Mouse (Mus musculus) testis, postnatal 14 days (tissue): ENCODE measurements at regions not wholly inside any gene's neighbourhood (a gene's known extent, or its start where the extent isn't known, plus 50 kb on each side); places are given as distances from the start of the nearest gene placed in this dataset.

Source experiments
- DNase-seq: peaks from one replicate; pipeline ENCODE4 v3.0.0; 2021; ENCODE audit warnings: low spot score

DNA sequence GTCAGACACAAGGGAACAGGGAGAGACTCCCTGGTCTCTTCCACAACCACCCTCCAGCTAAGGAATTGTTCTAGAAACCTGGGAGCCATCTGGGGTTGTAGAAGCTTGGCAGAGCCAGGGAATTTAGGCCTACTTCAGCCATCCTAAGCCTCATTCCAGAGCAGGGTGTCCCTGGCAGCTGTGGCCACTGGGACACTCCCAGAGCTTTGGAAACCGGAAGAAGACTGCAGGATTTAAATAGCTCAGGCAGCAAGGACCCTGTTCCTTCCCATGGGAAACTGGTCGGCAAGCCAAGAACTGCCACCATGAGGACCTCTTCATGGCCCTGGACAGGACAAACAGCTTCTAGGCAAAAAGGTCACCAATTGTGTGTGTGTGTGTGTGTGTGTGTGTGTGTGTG lies 239.9 kb downstream of the Bcor start:
- DNase-seq: no peak

DNA sequence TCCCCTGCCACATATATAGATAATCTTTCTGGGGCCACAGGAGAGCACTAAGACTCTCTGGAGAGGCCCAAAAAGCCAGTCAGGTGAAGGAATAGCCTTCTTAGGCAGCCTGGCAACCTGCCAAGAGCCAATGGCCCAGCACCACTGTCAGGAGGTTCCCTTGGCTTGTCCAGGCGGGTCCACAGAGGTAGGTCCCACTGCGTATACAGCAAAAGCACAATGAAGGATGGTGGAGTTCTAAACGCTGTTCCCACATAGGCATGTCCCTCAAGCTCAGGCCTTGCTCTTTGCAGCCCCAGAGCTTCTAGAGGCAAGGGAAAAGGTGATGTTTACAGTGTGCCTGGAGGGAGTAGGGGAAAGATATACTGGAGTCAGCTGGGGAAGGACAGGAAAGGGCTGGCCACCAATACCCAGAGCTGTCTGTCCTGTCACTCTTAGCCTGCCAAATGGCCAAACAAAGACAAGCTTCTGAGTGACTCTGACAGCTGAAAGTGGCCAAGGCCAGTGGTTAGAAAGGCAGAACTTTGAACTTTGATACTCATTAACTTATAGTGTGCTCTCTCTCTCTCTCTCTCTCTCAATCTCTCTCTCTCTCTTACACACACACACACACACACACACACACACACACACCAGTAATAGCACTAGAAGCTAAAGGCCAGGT lies 235.4 kb downstream of the Bcor start:
- DNase-seq: no peak

DNA sequence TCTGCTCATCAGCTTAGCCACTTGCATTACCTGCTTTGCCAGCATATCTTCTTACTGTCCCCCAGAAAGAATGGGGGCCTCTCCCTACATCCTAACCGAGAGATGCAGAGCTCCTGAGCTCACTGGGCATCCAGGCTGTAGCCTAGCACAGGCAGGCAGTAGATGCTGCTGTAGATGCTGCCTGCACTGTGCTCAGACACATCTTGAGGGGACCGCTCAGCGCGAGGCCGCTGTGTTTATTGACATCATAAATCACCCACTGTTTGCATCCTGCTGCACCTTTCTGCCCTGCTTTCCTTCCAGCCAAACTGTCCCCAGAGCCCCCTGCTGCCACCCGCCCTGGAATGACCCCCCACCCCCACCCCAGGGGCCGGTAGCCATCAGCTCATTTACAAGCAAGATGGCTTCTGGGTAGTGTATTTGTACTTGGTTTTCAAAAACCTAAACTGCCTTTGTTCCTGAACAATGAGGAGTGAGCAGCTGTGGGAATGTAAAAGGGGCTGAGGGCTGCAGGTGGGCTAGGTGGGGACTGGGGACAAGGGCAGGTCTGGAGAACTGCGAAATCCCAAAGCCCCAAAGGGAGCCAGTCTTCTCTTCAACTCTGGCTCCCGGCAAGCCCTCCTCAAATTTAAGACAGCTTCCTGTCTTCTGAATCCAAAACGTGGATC lies 233.2 kb downstream of the Bcor start:
- no peak for DNase-seq

DNA sequence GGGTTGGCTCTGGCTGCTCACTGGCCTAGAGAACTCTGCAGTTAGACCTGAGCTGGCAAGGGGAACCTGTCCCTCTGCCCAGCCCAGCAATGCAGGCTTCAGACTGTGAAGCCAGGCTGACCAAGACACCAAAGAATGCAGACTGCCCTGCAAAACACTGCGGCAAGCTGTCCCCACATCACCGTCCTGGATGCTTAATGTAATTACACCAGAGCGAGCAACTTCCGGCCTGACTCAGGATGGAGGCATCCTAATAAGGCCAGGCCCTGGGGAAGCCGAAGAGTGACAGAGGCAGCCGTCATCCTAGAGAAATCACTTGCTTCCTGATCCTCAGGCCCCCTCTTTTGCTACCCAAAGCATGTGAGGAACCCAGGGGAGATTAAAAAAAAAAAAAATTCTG lies 230.7 kb downstream of the Bcor start:
- no peak for DNase-seq

DNA sequence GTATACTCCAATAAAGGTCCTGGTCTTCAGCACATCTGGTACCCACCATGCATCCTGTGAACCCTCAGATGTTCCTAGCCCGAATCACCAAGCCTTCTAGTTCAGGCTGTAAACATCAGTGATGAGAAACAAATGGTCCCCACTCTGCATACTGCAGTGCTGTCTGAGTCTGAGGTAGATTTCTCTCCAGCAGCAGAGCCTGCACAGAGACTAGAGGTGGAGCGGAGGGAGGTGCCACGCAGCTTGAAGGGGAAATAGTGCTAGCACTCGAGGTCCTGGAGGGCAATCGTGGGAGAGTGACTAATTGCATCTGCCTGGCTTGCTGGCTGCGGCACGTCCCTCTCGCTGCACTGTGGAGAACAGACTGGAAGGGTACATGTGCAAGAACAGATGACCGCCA lies 228.7 kb downstream of the Bcor start:
- no peak for DNase-seq

DNA sequence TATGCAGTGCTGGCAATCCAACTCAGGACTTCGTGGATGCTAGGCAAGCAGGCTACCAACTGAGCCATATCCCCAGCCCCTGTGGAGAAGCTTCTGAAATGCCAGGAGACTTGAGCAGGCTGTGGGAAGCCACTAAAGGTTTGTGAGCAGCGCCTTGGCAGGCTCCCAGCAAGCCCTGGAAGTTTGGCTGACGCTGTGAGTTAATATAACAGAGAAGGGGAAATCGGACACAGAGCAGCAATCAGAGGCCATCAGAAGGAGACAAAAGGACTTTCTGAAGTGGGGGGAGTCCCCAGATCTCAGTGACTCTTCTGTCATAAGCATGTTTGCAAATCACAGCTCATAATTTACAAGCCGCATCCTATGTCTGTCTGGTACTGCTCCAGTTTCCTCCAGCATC lies 224.8 kb downstream of the Bcor start:
- no peak for DNase-seq

DNA sequence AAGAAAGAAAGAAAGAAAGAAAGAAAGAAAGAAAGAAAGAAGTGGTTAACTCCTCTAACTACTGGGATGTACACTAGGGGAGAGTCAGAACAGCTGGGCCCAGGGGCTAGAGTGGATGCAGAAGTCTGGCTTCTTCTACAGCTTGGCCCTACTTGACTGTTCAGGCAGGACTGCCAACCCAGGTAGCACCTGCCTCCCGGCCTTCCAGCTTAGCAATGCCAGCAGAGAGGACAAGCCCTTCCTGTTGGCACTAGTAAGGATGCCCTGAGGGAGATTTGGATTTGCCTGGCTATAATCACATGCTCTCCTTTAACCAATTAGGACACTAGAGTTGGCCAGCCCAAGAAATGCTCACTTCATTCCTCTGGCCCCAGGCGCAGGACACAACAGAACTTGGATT lies 219.9 kb downstream of the Bcor start:
- DNase-seq: peak; percentile 3

DNA sequence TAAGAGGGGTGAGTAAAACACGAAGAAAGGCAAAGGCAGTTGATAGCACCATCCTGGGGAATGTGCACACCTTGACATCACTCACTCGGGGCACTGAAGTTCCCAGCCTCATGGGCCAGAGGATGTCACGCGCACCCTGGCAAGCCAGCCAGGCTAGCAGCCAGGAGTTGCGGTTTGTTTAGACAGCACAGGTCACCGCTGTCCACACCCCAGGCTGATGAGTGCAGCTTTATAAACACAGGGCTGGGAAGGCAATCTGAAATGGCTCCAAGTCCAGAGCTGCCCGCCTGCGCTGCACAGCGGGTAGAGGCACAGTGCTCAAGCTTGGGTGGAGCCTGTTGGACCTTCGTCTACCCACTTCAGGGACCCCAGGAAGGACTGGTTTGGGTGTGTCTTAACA lies 216.8 kb downstream of the Bcor start:
- no peak for DNase-seq

DNA sequence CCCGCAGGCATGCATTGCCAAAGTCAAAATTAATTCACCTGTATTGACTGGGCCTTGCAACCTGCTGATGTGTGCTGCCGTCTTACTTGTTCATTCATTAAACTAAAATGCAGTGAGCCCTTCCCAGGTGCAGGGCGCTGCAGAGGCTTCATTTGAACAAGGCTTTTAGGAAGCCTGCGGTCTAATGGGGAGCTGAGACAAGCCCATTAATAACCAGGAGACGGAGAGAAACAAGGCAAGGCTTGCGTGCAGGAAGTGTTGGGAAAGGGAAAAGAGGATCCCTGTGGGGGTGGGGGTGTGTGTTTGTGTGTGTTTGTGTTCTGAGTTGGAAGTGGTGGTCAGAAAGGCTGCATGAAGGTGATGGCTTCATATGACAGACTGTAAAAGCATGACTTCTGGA lies 215.6 kb downstream of the Bcor start:
- no peak for DNase-seq

DNA sequence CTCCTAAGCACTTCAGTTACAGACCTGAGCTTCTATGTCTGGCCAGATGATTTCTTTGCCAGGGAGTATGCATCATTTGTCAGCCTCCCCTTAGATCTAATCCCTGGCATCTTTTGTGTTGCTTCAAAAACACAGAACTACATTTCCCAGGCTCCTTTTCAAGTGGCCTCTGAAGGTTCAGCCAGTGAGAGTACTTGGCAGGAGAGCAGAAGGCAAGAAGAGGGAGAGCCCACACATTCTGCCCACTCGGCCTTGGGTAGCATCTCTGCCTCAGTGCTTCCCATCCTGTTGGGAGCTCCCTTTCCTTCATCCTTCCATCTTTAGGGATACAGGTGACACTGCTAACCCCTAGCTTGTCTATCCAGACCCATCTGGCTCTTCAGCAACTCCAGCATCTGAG lies 214.9 kb downstream of the Bcor start:
- DNase-seq: no peak

DNA sequence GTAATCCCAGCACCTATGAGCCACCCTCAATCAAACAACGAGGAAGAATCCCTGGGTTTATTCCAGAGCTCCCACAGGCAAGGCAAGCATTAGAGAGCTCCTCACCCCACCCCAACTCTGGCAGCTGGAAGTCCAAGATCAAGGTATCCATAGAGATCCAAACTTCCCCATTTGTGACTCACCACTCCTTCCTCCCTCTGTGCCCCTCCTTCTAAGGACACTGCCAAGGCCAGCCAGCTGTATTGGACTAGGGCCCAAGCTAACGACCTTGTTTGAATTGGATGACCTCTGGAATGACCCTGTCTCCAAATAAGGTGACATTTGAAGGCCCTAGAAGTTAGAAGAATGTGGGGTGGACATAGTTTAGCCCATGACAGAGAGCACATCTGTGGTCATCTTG lies 208.0 kb downstream of the Bcor start:
- no peak for DNase-seq

DNA sequence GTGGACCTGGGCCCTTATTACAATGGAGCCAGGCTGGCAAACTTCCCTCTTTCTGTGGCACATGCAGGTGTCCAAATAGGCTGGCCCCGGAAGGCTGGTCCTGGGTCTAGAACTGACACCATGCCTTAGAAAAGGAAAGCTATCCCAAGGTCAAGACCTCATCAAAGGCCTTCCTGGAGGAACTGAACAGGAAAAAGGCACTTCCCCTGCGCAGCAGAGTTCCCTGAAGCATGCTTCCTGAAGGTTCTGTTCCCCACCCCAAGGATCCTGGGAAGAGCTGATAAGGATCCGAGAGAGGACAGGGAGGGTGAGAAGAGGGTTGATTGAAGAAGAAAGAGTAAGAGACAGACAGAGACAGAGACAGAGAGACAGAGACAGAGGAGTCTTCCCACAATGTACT lies 204.0 kb downstream of the Bcor start:
- DNase-seq: no peak

DNA sequence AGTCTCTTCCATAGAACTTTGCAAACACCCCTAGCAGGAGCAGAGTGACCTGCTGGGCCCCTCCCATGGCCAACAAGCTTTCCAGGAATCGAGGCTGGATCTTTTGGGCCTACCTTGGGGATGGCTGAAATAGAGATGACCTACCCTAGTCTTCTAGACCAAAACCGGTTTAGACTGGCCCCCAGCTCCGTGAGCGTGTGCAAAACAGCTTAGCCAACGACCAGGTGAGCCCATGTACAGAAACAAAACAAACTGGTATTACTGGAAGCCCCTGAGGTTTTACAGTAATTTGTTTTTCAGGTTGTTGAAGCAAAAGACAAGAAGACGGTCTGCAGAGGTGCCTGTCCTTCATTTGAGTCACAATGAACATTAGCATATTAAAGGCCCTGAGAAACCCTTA lies 203.1 kb downstream of the Bcor start:
- no peak for DNase-seq

DNA sequence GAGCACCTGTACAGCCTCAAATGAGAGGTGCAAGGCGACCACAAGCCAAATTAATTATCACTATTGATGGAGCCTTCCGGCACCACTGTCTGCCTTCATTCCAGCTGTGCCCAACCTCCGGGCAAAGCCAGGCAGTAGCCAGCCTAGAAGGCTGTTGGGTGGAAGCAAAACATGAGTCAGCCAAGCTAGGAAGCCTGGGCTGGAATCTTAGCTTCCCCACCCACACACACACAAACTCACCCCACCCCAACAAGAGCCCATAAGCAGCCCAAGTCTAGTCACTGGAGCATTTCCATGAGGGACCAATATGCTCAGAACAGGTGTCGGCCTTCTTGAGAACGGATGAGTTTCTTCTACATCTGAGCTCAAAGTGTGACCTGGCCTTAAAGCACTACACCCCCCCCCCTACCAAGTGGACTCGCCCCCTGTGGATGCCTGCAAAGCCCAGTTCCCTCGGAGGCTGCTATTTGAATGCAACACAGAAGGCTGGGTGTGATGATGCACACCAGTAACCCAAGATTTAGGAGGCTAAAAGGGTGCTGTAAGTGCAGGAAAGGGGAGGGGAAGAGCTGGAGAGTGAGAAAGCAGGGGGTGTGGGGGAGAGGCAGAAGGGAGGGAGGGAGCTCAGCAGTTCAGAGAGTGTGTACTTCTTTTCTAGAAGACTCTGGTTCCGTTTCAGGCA lies 200.1 kb downstream of the Bcor start:
- DNase-seq: no peak

DNA sequence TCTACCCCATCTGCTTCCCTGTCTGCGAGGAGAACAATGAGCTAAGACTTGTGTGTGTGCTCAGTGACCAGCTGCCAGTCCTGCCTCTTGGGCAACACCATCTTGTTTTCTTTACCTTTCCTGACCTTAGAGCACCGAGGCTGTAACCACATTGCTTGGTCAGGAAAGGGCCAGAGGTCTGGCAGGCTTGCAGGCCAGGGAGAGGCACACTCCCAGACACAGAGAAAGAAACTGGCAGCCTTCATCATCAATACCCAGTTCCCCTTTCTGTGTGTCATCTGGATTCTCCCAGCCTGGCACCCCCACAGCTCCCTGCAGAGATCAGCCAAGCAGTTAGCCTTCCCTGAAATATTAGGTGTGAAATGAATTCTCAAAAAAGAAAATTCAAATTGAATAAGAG lies 198.8 kb downstream of the Bcor start:
- no peak for DNase-seq

DNA sequence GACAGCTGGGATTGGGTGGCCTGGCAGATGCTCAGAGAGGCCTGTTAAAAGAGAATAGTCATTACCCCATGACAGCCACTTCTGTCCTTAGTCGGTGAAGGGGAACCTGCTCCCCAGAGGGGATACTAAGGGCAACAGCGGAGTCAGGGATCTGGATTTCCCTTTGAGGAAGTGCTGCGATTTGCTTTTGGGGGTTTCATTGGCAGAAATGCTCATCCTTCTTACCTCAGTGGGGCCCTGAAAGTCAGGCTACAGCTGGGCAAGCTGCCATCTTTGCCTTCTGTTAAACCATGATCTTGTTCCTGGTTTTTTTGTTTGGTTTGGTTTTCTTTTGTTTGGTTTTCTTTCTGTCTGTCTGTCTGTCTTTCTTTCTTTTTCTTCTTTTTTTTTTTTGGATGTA lies 195.7 kb downstream of the Bcor start:
- no peak for DNase-seq

DNA sequence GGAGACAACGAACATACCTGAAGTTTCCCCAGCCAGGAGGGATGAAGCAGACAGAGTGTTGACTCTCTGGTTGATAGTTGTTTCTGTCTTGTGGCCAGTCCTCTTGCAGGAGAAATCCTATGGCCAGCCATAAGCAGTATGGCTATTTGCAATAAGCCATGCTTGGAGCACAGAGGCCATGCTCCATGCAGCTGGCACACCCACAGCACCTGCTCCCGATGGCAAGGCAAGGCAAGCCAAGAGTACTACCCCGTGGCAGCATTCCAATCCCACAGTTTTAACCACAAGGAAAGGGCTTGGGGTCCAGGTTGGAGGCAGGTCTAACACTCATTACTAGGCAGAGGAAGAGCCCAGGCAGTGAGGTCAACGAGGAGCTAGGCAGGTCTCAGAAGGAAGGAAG lies 181.5 kb downstream of the Bcor start:
- no peak for DNase-seq

DNA sequence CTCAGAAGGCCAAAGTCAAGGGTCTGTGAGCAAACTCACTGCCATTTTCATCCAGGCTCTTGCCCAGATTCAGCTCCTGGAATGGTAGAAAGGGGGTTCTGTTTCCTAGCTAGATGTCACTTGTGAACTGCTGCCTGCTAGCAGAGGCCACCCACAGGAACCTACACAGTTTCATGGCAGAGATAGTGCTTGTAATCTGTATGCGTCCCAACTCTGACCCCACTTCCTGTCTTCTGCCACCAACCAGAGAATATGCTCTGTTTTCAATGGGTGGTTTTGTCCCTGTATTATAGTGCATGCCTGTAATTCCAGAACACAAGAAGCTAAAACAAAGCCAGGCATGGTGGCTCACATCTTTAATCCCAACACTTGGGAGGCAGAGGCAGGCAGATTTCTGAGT lies 176.9 kb downstream of the Bcor start:
- DNase-seq: no peak
